Mouse (Mus musculus): ENCODE results near the gene En2.

Gene En2

GRCm38 (mm10) chr5:28165358-28166255 lies at the start of gene En2:
Gene En2, plus strand, starts transcription at chr5:28165694.
- DNase-seq, result peak; percentile 14

DNA sequence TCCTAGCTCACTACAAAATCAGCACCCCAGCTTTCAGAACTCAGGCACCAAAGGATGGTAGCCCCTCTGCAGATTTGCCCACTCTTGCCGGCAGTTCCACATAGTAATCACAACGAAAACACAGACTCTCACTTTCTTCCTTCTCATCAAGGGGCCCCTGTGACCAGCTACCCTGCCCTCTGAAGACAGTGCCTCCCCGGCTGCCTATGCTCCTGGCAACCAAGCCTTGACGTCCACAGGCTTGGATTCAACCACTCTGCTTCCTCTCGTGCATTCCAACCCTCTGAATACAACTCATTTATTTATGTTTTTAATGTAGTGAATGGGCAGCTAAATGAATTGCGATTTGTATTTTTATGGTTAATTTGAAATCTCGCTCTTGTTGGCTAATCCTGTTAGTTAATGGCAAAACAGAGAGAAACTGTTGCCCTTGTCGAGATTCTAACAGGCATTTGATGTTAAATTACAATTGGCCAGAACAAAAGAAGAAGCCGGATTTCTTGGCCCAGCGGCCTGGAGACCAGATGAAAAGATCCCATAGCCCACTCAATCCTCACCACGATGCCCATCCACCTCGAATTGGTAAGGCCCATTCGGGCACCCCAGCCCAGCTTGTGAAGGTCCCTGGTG lies 48.1 kb upstream of the En2 start:
- DNase-seq, result no peak

GRCm38 (mm10) chr5:28117882-28118530 lies 47.5 kb upstream of the En2 start:
- peak; percentile 34 for DNase-seq

- no peak for DNase-seq
Observed at GRCm38 (mm10) chr5:28118531-28118925, 47.0 kb upstream of the En2 start.

GRCm38 (mm10) chr5:28119576-28119975 lies 45.9 kb upstream of the En2 start:
- no peak for DNase-seq

GRCm38 (mm10) chr5:28122491-28123454 lies 42.7 kb upstream of the En2 start:
- DNase-seq, result peak; percentile 52

DNA sequence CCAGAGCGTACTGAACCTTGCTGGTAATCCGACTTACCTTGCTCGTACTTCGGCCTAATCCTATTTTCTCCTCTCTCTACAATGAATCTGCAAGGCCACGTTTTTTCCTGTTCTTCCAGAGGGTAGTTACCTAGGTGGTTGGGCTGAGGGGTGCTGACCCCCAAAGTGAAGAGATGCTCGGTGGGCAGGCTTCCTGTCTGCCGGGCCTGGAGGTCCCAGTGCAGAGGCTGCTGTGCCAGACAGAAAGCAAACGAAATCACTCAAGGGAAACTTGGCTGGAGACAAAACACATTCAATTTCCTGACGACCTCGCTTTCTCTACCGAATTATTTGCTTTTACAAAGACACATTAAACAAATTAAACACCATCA lies 42.1 kb upstream of the En2 start:
- DNase-seq, result no peak

- DNase-seq, result no peak
Observed at GRCm38 (mm10) chr5:28124321-28125230, 40.9 kb upstream of the En2 start.

DNA sequence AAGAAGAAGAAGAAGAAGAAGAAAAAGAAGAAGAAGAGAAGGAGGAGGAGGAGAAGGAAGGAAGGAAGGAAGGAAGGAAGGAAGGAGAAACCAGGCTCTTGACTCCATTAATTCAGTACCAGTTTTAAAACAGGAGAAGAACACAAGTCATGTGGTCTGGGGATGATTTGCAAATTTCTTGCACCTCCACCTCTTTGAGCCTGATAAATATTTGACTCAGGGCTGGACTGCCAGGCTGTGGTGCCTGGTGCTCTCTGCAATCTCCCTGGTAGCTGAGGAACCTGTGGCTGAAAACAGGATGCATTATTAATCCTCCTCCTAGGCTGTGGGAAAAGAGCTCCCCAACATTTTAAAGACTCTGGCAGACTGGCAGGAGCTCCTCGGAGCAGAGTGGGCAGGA lies 36.6 kb upstream of the En2 start:
- peak; percentile 12 for DNase-seq

- DNase-seq, result no peak
Observed at GRCm38 (mm10) chr5:28132231-28132630, 33.3 kb upstream of the En2 start.

GRCm38 (mm10) chr5:28136438-28136837 lies 29.1 kb upstream of the En2 start:
- no peak for DNase-seq

- no peak for DNase-seq
Observed at GRCm38 (mm10) chr5:28144555-28144954, 20.9 kb upstream of the En2 start.

DNA sequence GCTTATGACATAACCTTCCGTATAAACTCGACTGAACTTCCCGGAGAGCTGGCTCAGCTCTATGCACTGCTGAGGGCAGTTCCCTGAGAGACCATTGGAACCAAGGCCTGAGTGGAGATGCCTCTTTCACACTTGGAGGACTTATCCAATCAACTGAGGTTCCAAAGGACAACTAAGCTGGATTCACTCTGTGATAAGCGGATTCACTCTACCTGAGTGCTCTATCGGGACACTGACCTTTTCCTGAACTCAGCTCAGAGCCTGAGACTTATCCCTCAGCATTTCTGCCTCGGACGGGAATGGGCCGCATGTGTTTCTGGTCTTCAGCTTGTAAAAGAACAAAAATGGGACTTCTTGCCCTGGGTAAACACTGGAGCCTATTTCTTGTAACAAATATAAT lies 19.5 kb upstream of the En2 start:
- DNase-seq, result no peak

DNA sequence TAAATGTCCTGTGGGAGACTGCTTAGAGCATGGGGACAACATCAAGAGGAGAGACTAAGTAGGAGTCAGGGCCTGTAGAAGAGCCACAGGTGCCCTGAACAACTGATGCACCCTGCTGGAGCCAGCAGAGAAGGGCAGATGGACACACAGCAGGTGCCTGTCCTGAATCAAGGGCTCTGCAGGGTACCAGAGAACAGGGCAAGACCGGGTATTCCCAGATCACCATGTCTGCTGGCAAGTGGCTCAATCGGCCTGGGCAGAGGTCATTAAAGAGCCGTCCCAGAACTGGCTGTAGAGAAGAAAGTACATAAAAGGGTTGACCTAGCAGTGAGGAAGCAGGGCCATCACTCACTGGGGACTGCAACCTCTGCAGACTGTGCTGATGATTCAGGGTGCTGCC lies 17.0 kb upstream of the En2 start:
- no peak for DNase-seq

- no peak for DNase-seq
Observed at GRCm38 (mm10) chr5:28149436-28149835, 16.1 kb upstream of the En2 start.

DNA sequence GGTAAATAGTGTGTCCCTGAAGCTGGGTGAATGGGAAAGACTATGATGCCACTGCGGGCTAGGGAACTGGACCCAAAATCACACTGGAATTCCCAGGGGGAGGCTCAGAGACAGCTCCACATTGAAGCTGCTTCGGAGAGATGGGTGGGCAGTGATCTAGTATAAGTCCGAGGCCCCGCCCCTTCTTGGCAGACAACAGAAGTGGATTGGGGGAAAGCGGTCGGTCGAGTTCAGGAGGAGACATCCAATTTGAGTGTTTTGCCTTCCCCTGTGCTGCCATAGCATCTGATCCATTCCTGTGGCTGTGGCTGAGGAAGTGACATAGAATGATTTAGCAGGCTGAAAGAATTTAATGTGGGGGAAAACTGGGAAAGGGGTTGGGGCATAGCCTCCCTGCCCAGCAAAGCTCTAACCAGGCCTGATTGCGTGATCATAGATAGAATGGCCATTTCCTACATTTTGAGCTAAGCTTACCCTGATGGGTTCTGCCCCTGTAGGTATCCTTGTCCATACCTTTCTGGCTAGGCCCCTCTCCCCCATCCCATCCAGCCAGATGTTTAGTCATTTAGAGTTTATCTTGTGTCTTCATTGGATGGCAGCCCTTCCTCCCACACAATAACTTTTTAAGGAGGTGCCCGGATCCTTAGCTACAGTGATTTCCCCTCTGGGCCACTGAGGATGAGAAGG lies 8.3 kb upstream of the En2 start:
- no peak for DNase-seq

DNA sequence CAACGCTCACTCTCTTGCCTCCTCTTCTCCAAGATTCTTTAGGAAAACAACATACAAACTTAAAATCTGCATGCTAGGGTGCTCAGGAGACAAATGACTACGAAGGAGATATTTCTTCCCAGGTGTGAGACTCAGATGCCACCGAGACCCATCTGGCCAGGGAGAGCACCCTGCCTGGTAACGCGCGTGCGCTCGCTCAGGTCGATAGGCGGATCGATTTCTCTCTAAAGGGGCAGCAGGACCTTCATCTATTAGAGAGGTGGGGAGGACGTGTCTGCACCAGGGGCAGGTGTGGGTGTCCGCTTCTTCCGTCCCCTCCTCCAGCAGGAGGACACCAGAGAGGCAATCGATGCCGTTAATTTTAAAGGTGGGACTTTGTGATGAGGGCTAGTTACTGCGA lies 7.7 kb upstream of the En2 start:
- no peak for DNase-seq

GRCm38 (mm10) chr5:28158308-28159071 lies 7.0 kb upstream of the En2 start:
- no peak for DNase-seq

- DNase-seq, result no peak
Observed at GRCm38 (mm10) chr5:28159072-28159458, 6.4 kb upstream of the En2 start.

DNA sequence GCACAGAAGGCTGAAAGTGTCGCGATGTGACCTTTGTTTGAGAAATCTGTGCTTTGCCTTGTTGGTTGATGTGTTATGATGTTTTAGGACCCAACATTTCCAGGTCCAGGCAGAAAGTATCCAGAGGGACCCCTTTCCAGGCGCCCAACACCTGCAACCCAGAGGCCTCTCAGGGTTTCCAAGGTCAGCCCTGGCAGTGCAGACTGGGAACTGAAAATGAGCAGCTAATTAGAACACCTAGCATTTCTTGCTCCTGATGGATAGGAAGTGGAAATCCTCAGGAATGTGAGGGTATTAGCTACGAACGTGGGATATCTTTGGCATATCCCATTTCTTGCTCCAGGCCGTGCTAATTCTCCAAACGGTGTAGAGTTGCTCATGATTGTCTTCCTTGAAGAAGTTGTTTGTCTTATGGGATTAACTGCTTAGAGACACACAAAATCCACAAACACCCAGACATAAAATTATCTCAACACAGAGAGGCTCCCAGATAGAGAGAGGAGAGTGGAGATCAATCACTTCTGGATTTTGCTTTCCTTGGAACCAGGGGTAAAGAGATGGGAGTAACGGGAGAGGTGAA lies 5.5 kb upstream of the En2 start:
- no peak for DNase-seq

All from kidney, adult 11 months (tissue).